Mouse (Mus musculus) embryonic facial prominence, embryonic 11.5 days (tissue): Measurements from ENCODE around the gene Tcn2. TPM values are rescaled to one million over a fixed set of nuclear protein-coding genes. Genes with fewer than 3 reads are reported as not detected.

Experiments used
- ATAC-seq: fragments of 200-750 bp; cut with Nextera tagmentation; replicated peaks from 2 replicates; pipeline ENCODE4 v1.8.0; 2017; ENCODE audit warnings: low read depth; ENCODE audit not compliant: insufficient number of reproducible peaks, low FRiP score, low TSS enrichment
- DNase-seq: peaks from one replicate; pipeline ENCODE4 v3.0.0-alpha.2; 2015; ENCODE audit warnings: low spot score
- H3K27ac ChIP-seq: fragments of 300-500 bp; sonication (generic); replicated peaks from 2 replicates; pipeline ENCODE4 v1.5.1; 2014; ENCODE audit warnings: mild to moderate bottlenecking, low read depth, low read length, control low read depth
- H3K27me3 ChIP-seq: fragments of 300-500 bp; sonication (generic); 2 replicates; pipeline ENCODE4 v1.6.1; 2014; ENCODE audit warnings: mild to moderate bottlenecking, low read length, moderate library complexity, mixed read lengths; ENCODE audit not compliant: control insufficient read depth, insufficient read depth
- H3K36me3 ChIP-seq: fragments of 300-500 bp; sonication (generic); replicated peaks from 2 replicates; pipeline ENCODE4 v1.6.1; 2014; ENCODE audit warnings: low read depth, mild to moderate bottlenecking, low read length, moderate library complexity, mixed read lengths; ENCODE audit not compliant: control insufficient read depth, insufficient read depth
- H3K4me1 ChIP-seq: fragments of 300-500 bp; sonication (generic); 2 replicates; pipeline ENCODE4 v1.6.1; 2014; ENCODE audit warnings: low read length, mixed read lengths; ENCODE audit not compliant: control insufficient read depth, insufficient read depth
- H3K4me2 ChIP-seq: fragments of 300-500 bp; sonication (generic); 2 replicates; pipeline ENCODE4 v1.6.1; 2014; ENCODE audit warnings: low read depth, mild to moderate bottlenecking, control low read depth, low read length, moderate library complexity
- H3K4me3 ChIP-seq: fragments of 300-500 bp; sonication (generic); 2 replicates; pipeline ENCODE4 v1.5.1; 2014; ENCODE audit warnings: low read depth, low read length, control low read depth
- H3K9ac ChIP-seq: fragments of 300-500 bp; sonication (generic); replicated peaks from 2 replicates; pipeline ENCODE4 v1.6.1; 2014; ENCODE audit warnings: mild to moderate bottlenecking, control low read depth, low read length
- H3K9me3 ChIP-seq: fragments of 300-500 bp; sonication (generic); replicated peaks from 2 replicates; pipeline ENCODE4 v1.6.1; 2016; ENCODE audit warnings: mild to moderate bottlenecking, low read length, inconsistent platforms, mixed read lengths; ENCODE audit not compliant: control insufficient read depth
- WGBS: fragments of 180-500 bp; shearing (Covaris S2); extraction: QIAGEN DNeasy Blood & Tissue Kit; methylation state at CpG from one replicate; pipeline ENCODE4 v1.1.7; 2014; 5-methylcytosine and 5-hydroxymethylcytosine counted together
- polyA plus RNA-seq: library from polyadenylated mRNA; unstranded; fragments of >200 nt; fragmentation: Nextera tagmentation; extraction: Ambion mirVana; gene quantifications from 2 replicates; pipeline ENCODE4 v1.2.1, GENCODE M21; 2014

The Tcn2 gene
- polyA plus RNA-seq, 1 experiment from 2014 or later = 31.0 TPM

DNA sequence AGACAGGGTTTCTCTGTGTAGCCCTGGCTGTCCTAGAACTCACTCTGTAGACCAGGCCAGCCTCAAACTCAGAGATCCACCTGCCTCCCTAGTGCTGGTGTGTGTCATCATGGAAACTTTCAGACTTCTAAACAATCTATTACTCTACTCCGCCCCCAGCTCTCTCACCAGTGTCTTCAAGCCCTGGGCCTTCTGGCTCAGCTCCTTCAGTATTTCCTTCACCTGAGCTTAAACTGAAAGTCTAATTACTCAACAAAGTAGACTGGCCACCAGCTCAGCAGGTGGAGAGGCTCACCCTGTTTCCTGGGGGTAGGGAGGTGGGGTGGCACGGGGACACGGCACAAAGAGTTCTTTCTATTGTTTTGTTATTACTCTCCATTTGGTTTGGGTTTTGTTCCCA lies 29.4 kb downstream of the Tcn2 start:
- Histone ChIP-seq H3K4me3 (no peak overlapping the region), H3K27ac (no peak overlapping the region), H3K9me3 (no peaks in the 10 kb centered on the region), H3K9ac (no peak overlapping the region), H3K27me3 (no peaks in the 10 kb centered on the region), H3K4me1 (no peaks in the 10 kb centered on the region), H3K4me2 (no peak overlapping the region), H3K36me3 (no peaks in the 10 kb centered on the region)
- no peak for DNase-seq
- WGBS = 92% methylated on average over 3 of the region's 3 CpGs
- no peak for ATAC-seq

DNA sequence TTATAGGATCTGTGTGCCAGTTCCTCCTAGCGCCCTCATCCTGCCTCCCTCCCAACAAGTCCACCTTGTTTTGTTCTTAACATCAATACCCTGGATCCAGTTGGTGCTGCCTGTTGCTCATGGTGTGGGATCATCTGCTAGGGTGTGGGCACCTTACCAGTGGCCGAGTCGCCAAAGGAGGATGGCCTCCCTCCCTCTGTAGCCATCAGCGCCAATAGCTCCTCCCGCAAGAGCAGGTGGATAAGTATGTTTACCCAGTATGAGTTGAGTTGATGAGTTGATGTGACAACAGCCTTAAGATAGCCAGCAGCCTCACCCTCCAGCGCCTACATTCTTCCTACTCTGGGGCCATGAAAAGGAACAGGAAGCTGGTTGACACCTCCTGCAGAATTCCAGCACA lies 31.7 kb downstream of the Tcn2 start:
- Histone ChIP-seq H3K36me3 (no peaks in the 10 kb centered on the region), H3K27ac (no peak overlapping the region), H3K4me2 (no peak overlapping the region), H3K4me3 (no peak overlapping the region), H3K9ac (no peak overlapping the region), H3K9me3 (no peaks in the 10 kb centered on the region), H3K27me3 (no peaks in the 10 kb centered on the region), H3K4me1 (no peaks in the 10 kb centered on the region)
- no peak for DNase-seq
- no peak for ATAC-seq
- WGBS = 82% methylated on average over 6 of the region's 6 CpGs

DNA sequence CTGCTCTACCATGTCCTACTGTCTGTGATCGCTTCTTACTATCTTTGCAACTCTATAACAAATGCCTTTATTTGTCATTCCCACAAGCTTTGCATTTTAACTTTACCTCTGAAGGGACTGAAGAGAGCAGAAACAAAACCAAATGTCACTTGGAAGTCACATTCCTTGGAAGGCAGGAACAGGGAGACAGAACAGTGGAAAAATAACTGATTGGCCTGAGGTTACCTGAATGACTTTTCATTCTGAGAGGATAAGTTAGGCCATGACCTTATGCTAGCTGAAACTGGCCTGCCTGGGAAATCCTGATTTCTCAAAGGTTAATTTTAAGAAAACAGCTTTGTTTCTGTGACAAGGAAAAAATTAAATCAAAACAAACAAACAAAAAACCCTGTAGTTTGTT lies 36.0 kb downstream of the Tcn2 start:
- 83% methylated on average over 1 of the region's 1 CpGs for WGBS
- H3K4me2 ChIP-seq = no peak overlapping the region

DNA sequence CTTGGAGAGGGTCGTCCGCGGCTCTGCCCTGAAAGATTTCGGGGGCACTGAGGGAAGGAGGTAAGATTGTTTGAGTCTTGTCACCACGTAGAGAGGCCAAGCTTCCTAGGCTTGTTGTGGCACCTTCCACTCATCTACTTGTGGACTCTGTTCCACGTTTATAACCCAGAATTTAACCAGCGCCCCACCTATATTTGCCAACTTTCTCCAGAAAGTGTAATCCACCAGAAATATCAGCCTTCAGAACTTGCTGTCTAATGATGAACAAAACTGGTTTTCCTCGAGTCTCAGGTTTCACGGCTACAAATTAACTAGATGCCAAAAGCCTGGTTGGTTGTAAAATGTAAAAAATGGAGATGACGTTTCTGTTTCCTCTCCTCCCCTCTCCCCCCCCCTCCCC lies 36.5 kb downstream of the Tcn2 start:
- Histone ChIP-seq H3K27ac (peak overlapping the region; percentile 70), H3K36me3 (no peaks in the 10 kb centered on the region), H3K4me2 (peak overlapping the region; percentile 69), H3K4me3 (peak overlapping the region; percentile 44), H3K9me3 (no peaks in the 10 kb centered on the region), H3K4me1 (no peaks in the 10 kb centered on the region), H3K27me3 (no peaks in the 10 kb centered on the region), H3K9ac (peak overlapping the region; percentile 66)
- 7% methylated on average over 10 of the region's 10 CpGs for whole genome bisulfite sequencing
- DNase-seq (peak; percentile 53), ATAC-seq (peak; percentile 3; the same call in 1 of the 2 replicates)

More for the DNA sequence above, 36.0 kb downstream of the Tcn2 start:
- H3K9me3 ChIP-seq = no peaks in the 10 kb centered on the region
- H3K4me1 ChIP-seq = no peaks in the 10 kb centered on the region
- no peak overlapping the region for H3K9ac ChIP-seq
- H3K4me3 ChIP-seq = no peak overlapping the region
- H3K36me3 ChIP-seq = no peaks in the 10 kb centered on the region
- DNase-seq (no peak), ATAC-seq (no peak)
- no peaks in the 10 kb centered on the region for H3K27me3 ChIP-seq
- no peak overlapping the region for H3K27ac ChIP-seq

DNA sequence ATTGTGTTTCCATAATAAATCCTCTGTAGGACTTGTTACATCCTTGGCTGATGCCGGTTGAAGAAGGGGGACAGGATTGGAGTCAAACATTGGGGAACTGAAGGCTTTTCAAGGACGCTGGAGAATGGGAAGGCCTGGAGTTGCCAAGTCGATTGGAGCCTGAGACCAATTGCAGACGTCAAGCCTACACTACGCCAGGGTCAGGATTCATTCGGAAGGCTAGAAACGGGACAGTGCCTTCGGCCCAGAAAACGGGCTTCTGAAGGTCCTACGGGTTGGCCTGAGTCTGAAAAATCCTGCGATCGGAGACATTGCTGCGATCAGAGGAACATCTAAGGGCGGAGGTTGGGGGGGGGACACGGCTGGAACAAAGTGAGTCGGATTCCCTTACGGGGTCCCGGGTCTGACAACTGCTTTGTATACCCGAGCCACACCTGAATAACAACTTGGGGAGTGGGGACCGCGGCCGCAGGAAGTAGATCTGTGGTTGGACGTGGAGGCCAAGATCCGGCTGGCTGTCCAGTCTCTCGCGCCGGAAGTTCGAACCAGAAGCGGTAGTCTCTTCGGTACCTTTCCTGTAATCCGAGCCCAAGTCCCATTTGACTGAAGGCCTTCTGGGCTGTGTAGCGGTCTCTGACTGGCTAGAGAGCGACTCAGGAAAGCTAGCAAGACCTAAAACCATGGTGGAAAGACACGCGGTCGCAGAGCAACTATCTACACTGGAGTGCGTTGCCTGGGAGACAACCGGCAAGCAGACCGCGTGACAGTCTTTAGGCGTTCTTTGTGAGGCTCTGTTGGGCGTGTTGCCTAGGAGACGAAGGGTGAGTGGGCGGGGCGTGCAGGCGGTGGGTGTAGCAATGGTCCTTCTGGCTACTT lies 37.3 kb downstream of the Tcn2 start, which contains the start of the genes 4921536K21Rik and Dusp18:
Gene 4921536K21Rik (minus strand): TSS at position 693 of the 876 bp plus-strand sequence.
Gene Dusp18 (plus strand): TSS at position 835 of the 876 bp plus-strand sequence.
- Histone ChIP-seq H3K9me3 (no peaks in the 10 kb centered on the region), H3K9ac (peak within 1 kb of the TSS; percentile 66), H3K36me3 (no peaks in the 10 kb centered on the region), H3K27me3 (no peaks in the 10 kb centered on the region), H3K4me1 (no peaks in the 10 kb centered on the region), H3K4me3 (peak within 1 kb of the TSS; percentile 44), H3K27ac (peak within 1 kb of the TSS; percentile 70), H3K4me2 (peak within 1 kb of the TSS; percentile 69)
- 2% methylated on average over 46 of the region's 46 CpGs for WGBS
- ATAC-seq = peak; percentile 98
- peak; percentile 96 for DNase-seq

DNA sequence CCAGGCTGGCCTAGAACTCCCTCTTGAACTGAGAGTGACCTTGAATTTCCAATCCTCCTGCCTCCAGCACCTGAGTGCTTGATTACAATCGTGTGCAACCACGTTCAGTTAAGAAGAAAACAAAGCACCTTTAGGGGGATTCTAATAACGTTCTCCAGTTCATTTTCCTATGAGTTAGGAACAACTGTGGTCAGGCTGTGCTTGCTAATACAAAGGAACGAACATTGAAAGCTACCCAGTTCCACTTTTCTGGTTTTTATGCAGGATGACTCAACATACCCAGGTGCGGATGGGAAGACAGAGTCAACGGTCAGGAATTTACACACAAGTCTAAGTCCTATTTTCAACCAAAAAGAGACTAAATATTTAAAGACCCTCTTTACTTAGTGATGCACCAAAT lies 38.0 kb downstream of the Tcn2 start:
- Histone ChIP-seq H3K4me1 (no peaks in the 10 kb centered on the region), H3K27ac (no peak overlapping the region), H3K9me3 (no peaks in the 10 kb centered on the region), H3K4me2 (no peak overlapping the region), H3K36me3 (no peaks in the 10 kb centered on the region), H3K4me3 (no peak overlapping the region), H3K9ac (no peak overlapping the region), H3K27me3 (no peaks in the 10 kb centered on the region)
- 82% methylated on average over 6 of the region's 6 CpGs for WGBS
- DNase-seq = no peak
- ATAC-seq = no peak

DNA sequence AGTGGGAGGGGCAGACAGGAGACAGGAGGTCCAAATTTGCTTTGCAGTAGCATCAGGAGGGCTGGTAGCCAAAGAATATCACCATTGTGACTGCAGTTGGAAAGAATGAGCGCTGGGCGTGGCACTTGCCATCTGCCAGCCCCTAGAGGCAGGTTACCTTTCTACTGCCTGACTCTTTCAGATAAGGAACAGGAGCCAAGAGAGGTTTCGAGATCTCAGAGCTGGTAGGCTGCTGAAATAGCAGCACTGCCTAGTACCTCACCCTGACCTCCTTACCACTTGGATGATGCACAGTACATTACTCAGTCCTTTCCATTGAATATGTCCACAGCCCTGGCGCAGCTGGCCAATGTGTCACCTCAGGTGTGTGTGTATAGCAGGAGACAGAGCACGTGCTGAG lies 44.6 kb downstream of the Tcn2 start:
- no peaks in the 10 kb centered on the region for H3K4me1 ChIP-seq
- H3K9me3 ChIP-seq = no peaks in the 10 kb centered on the region
- H3K4me3 ChIP-seq = no peak overlapping the region
- no peaks in the 10 kb centered on the region for H3K27me3 ChIP-seq
- DNase-seq = no peak
- no peak overlapping the region for H3K4me2 ChIP-seq
- WGBS = 76% methylated on average over 5 of the region's 5 CpGs
- ATAC-seq = no peak
- no peak overlapping the region for H3K9ac ChIP-seq
- no peaks in the 10 kb centered on the region for H3K36me3 ChIP-seq
- no peak overlapping the region for H3K27ac ChIP-seq

DNA sequence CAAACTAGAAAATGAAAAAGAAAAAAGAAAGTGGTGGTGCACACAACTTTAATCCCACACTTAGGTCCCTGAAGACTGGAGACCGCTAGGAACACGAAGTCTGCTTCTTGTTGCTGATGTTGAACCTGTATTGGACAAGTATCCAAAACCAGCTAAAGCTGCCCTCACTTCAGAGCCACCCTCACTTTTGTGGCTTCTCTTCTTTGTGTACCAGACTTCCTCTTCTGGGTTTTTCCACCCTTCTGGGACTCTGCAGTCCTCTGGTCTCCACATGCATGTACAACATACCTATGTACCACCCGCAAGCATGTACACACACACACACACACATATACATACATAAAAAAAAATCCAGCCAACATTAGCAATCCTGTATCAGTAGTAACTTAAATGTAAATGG lies 48.2 kb downstream of the Tcn2 start:
- Histone ChIP-seq H3K4me1 (no peaks in the 10 kb centered on the region), H3K9me3 (no peaks in the 10 kb centered on the region), H3K4me3 (no peak overlapping the region), H3K27ac (no peak overlapping the region), H3K4me2 (no peak overlapping the region), H3K36me3 (no peaks in the 10 kb centered on the region), H3K9ac (no peak overlapping the region), H3K27me3 (no peaks in the 10 kb centered on the region)
- ATAC-seq (no peak), DNase-seq (no peak)
- WGBS = 88% methylated on average over 3 of the region's 3 CpGs
